Mouse (Mus musculus) heart, adult 2 months (tissue): ENCODE results near the gene Sec24d. TPM values are rescaled to one million over a fixed set of nuclear protein-coding genes. Genes with fewer than 3 reads are reported as not detected.
A peak's percentile ranks its signal among the peaks of the same experiment; 100 is the strongest.
"Not testable (repeated sequence)": the region's sequence is repeated elsewhere in the genome, so short reads cannot be mapped to it uniquely, and the experiment has no call there.

Source experiments
- DNase-seq, 2 experiments: peaks; one replicate each; pipeline ENCODE4 v3.0.0; 2021
- H3K27ac ChIP-seq: fragments of 200-600 bp; 2 replicates; pipeline ENCODE4 v1.8.1; 2022
- H3K27me3 ChIP-seq: fragments of 200-500 bp; 2 replicates; pipeline ENCODE4 v1.6.1; 2012; ENCODE audit warnings: mild to moderate bottlenecking, low read length, inconsistent platforms, mixed read lengths; ENCODE audit not compliant: control insufficient read depth, insufficient read depth
- H3K36me3 ChIP-seq: fragments of 200-500 bp; 2 replicates; pipeline ENCODE4 v1.6.1; 2012; ENCODE audit warnings: low read length, inconsistent platforms; ENCODE audit not compliant: control insufficient read depth, insufficient read depth
- H3K4me1 ChIP-seq: fragments of 200-500 bp; 2 replicates; pipeline ENCODE4 v1.6.1; 2011; ENCODE audit warnings: low read length; ENCODE audit not compliant: control insufficient read depth, insufficient read depth
- H3K4me3 ChIP-seq: fragments of 200-600 bp; 2 replicates; pipeline ENCODE4 v1.8.1; 2022
- H3K79me2 ChIP-seq: fragments of 200-500 bp; replicated peaks from 2 replicates; pipeline ENCODE4 v1.6.1; 2012; ENCODE audit warnings: mild to moderate bottlenecking, inconsistent platforms, low read length, moderate library complexity, mixed read lengths; ENCODE audit not compliant: control insufficient read depth, insufficient read depth
- H3K9ac ChIP-seq: fragments of 200-500 bp; 2 replicates; pipeline ENCODE4 v1.6.1; 2012; ENCODE audit warnings: low read depth, mild to moderate bottlenecking, control low read depth, inconsistent platforms, low read length, mixed read lengths
- CTCF ChIP-seq: fragments of 200-600 bp; IDR thresholded peaks from 2 replicates; pipeline ENCODE4 v1.8.1; 2022; ENCODE audit warnings: antibody characterized with exemption, mild to moderate bottlenecking, moderate library complexity
- EP300 ChIP-seq: fragments of 200-500 bp; IDR thresholded peaks from 2 replicates; pipeline ENCODE4 v1.6.1; 2011; ENCODE audit warnings: low read depth, low read length, control low read depth; ENCODE audit not compliant: insufficient read depth
- POLR2A ChIP-seq: fragments of 200-500 bp; IDR thresholded peaks from 2 replicates; pipeline ENCODE4 v1.6.1; 2011; ENCODE audit warnings: mild to moderate bottlenecking, low read depth, low read length, control low read depth; ENCODE audit not compliant: insufficient read depth
- WGBS: fragments of 180-500 bp; shearing (Covaris S2); methylation state at CpG from one replicate; pipeline ENCODE4 v1.1.7; 2018; 5-methylcytosine and 5-hydroxymethylcytosine counted together
- intact Hi-C: fragments of 180-260 bp; cut with DNase I; formaldehyde crosslinking; loops from one replicate; pipeline ENCODE4 v1.15.1; 2025
- polyA plus RNA-seq: library from polyadenylated mRNA; depleted of rRNA; stranded (reverse); fragments of >200 nt; gene quantifications from 2 replicates; pipeline ENCODE4 v1.2.3, GENCODE M21; 2012
- total RNA-seq, 2 experiments: library from RNA; stranded (reverse); gene quantifications; 2 replicates each; pipeline ENCODE4 v1.2.3; 2021

Sec24d gene
- total and polyA plus RNA-seq, 3 experiments: 32.9 to 35.9 (median 32.9) TPM

DNA sequence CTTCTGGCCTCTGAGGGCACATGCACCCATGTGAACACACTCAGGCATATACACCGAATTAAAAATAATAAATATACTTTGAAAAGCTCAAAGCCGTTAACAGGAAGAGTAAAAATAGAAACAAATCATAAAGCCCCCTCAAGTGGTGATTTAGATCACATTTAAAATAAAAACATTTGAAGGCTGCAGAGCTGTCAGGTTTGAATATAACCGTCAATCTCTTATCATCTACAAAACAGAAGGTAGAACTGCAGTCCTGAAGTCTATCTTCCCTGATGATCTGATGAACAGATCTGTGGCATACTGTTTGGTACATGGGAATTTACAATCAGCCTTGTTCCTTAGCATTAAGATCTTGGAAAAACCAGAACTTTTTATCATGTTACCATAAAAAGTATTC lies 109.3 kb downstream of the Sec24d start:
- intact Hi-C loops: no loop called here
- Histone ChIP-seq H3K4me3 (no peak overlapping the region), H3K4me1 (peaks cover 2% of the 10 kb centered on the region; the same call in 1 of the 2 replicates), H3K27me3 (no peaks in the 10 kb centered on the region), H3K79me2 (no peaks in the 10 kb centered on the region), H3K27ac (no peak overlapping the region), H3K9ac (no peak overlapping the region), H3K36me3 (no peaks in the 10 kb centered on the region; the same call in 1 of the 2 replicates)
- TF ChIP-seq POLR2A (no peak), EP300 (no peak), CTCF (no peak)
- DNase-seq: no peak
- WGBS: 89% methylated on average over 3 of the region's 3 CpGs

DNA sequence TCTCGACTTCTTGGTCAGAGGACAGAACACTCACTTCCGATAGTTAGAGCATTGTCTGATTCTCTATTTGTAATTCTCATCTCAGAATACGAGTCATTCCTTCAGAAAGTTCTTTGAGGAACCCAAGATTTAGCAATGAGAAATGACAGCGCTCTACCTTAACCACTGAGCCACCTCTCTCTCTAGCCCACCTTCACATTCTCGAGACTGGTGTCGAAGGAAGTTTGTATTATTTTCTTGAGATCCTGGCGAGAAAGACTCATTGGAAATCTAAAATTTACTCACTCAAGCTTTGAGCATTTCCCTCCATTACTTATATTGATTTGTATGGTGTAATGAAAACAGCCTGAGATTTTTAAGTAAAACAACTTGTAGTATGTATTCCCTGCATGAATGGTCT lies 117.2 kb downstream of the Sec24d start:
- intact Hi-C loops: loop anchor here (2.0 to 10.0 kb wide), 2 partner anchors 122 to 1110 kb away; partner anchors contain the start of gene Dnttip2
- Histone ChIP-seq H3K27ac (no peak overlapping the region), H3K9ac (no peak overlapping the region), H3K4me3 (no peak overlapping the region), H3K27me3 (no peaks in the 10 kb centered on the region), H3K4me1 (no peaks in the 10 kb centered on the region; the same call in 1 of the 2 replicates), H3K79me2 (0 out of 2 replicates have a peak, but pooled peaks cover 2% of the 10 kb centered on the region), H3K36me3 (peaks cover 2% of the 10 kb centered on the region)
- no peak for DNase-seq
- no peak for TF ChIP-seq CTCF
- TF ChIP-seq EP300: no peak
- TF ChIP-seq POLR2A: no peak
- WGBS: 86% methylated on average over 7 of the region's 7 CpGs

DNA sequence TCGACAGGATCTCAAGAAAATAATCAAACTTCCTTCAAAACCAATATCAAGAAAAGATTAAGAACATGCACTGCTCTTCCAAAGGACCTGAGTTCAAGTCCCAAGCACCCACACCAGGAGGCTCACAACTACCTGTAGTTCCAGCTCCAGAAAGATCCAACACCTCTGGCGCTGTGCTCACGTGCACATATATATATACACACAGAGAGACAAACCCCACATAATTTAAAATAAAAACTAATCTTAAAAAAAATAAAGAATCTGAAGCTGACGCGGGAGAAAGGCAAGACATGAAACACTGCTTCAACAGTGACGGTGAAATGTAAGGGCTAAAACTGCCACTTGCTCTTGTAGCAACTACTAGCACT lies 117.8 kb downstream of the Sec24d start:
- intact Hi-C loops: loop anchor here (2.0 to 10.0 kb wide), 2 partner anchors 122 to 1110 kb away; partner anchors contain the start of gene Dnttip2
- Histone ChIP-seq H3K9ac (peak overlapping the region; percentile 60), H3K79me2 (0 out of 2 replicates have a peak, but pooled peaks cover 2% of the 10 kb centered on the region), H3K27me3 (no peaks in the 10 kb centered on the region), H3K4me1 (no peaks in the 10 kb centered on the region; the same call in 1 of the 2 replicates), H3K4me3 (peak overlapping the region; percentile 87), H3K27ac (peak overlapping the region; percentile 66), H3K36me3 (peaks cover 2% of the 10 kb centered on the region; the same call in 1 of the 2 replicates)
- DNase-seq: no peak
- WGBS: 9% methylated on average over 6 of the region's 6 CpGs
- TF ChIP-seq POLR2A (no peak), CTCF (no peak), EP300 (no peak)

DNA sequence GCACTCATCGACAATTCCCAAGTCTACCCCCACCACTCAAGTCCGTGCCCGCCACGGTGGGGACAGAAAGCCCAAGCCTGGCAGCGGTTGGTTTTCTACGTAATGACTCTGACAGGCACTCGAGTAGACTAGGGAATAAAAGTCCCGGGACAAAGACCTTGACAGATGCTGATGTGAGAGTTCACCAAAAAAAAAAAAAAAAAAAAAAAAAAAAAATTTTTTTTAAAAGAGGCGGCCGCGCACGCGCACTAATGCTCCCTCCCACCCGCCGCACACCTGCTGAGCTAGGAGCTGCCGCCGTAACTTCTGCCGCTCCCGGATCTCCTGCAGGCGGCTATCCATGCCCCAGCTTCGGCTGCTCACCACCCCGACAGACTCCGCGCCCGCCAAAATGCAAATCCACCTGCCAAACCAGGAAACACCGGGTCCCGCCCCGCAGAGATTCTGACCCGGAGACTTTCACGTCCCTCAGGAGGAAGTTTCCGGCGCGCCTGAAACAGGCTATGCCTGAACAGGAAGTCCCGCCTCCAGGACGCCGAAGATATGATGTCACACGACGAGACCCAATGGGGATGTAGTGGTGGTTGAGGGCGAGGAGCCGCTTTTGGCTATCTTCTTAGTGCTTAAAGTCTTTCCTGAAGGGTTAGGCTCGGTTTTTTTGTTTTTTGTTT lies 118.4 kb downstream of the Sec24d start, which contains the start of gene Mettl14:
TSS of gene Mettl14 (minus strand) at position 623 of the 671 bp plus-strand sequence.
- peak within 1 kb of the TSS; percentile 66 for H3K27ac ChIP-seq
- peaks cover 2% of the 10 kb centered on the region; the same call in 1 of the 2 replicates for H3K36me3 ChIP-seq
- H3K9ac ChIP-seq: peak within 1 kb of the TSS; percentile 82
- intact Hi-C loops: loop anchor here (2.0 to 10.0 kb wide), 2 partner anchors 121 to 1111 kb away; partner anchors contain the start of gene Dnttip2
- peak; percentile 94 to 95 for DNase-seq
- H3K4me1 ChIP-seq: no peaks in the 10 kb centered on the region; the same call in 1 of the 2 replicates
- peak within 1 kb of the TSS; percentile 87 for H3K4me3 ChIP-seq
- H3K27me3 ChIP-seq: no peaks in the 10 kb centered on the region
- 0 out of 2 replicates have a peak, but pooled peaks cover 2% of the 10 kb centered on the region for H3K79me2 ChIP-seq
- under 1% methylated on average over 39 of the region's 41 CpGs for WGBS
- TF ChIP-seq CTCF (no peak), POLR2A (peak; percentile 88), EP300 (peak; percentile 76)

DNA sequence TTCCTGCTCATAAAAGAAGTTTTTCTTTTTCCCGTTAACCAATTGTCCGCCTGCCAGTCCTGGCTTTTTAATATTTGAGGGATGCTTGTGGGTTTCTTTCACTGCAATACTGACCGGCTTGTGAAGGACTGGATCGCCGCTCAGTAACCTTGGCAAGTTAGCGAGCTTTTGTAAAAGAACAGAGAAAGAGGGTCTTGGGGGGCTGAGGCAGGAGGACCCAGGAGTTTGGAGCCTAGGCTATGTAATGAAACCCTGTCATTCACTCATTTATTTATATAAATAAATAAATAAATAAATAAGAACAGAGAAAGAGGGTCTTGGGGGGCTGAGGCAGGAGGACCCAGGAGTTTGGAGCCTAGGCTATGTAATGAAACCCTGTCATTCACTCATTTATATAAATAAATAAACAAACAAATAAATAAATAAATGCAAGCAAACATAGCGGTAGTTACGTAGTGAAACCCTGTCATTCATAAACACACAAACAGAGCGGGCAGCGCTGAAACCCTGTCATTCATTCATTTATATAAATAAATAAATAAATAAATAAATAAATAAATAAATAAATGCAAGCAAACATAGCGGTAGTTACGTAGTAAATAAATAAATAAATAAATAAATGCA lies 119.0 kb downstream of the Sec24d start:
- H3K27me3 ChIP-seq, DNase-seq, H3K79me2 ChIP-seq, H3K4me1 ChIP-seq, H3K36me3 ChIP-seq: not testable (repeated sequence)
- 17% methylated on average over 12 of the region's 12 CpGs for WGBS
- intact Hi-C loops: loop anchor here (10.0 kb wide), 1 partner anchor 1111 kb away; the partner anchor contains the start of gene Dnttip2
- Histone ChIP-seq H3K4me3 (peak overlapping the region; percentile 87), H3K9ac (peak overlapping the region; percentile 39; the same call in 1 of the 2 replicates), H3K27ac (peak overlapping the region; percentile 66)

DNA sequence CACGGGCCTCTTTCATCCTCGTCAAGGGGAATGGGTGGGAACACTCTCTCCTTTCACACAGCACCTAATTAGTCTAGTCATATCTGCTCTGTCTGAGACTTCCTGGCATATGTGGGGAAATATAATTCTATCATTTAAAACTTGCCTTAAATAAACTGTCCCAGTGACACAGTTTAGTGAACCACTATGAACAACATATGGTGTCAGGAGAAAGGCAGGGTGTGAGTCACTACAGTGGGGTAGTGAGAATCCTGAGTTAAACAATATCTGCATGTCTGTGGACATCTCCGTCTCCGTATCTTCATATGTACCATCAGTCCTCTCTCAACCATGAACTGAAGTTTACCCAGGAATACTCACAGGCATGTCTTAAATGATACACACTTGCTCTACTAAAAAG lies 123.9 kb downstream of the Sec24d start:
- no peak overlapping the region for H3K4me3 ChIP-seq
- H3K27ac ChIP-seq: no peak overlapping the region
- no peak for DNase-seq
- no peaks in the 10 kb centered on the region for H3K36me3 ChIP-seq
- TF ChIP-seq EP300 (no peak), CTCF (no peak), POLR2A (no peak)
- WGBS: 69% methylated on average over 4 of the region's 4 CpGs
- H3K79me2 ChIP-seq: no peaks in the 10 kb centered on the region
- H3K4me1 ChIP-seq: no peaks in the 10 kb centered on the region
- no peaks in the 10 kb centered on the region for H3K27me3 ChIP-seq
- intact Hi-C loops: no loop called here
- H3K9ac ChIP-seq: no peak overlapping the region
